Comparison of ENCODE assay signal across 29 mouse cellular contexts in genomic region chr17:48274098-48274497, GRCm38 (mm10). TPM values are rescaled to one million over a fixed set of nuclear protein-coding genes. Genes with fewer than 3 reads are reported as not detected.
DNase-seq lines count a peak whose midpoint lies in the region; ATAC-seq lines count a peak whose summit lies in the region.
"Had no signal": no experiment of that assay in that cellular context is flagged by ENCODE, and none has a peak within 500 bp of the region (broad histone marks: within the 10 kb centered on the region; RNA-seq: fewer than 3 reads in every experiment).

No protein-coding gene starts in this region.

- H3K9me3 ChIP-seq in liver, embryonic 13.5 days (replicated peaks) = no peaks in the 10 kb centered on the region
- no peaks in the 10 kb centered on the region for H3K9me3 ChIP-seq in liver, embryonic 11.5 days (ENCODE audit: control insufficient read depth, low read length)
- no peaks in the 10 kb centered on the region for H3K9me3 ChIP-seq in liver, embryonic 16.5 days (replicated peaks; ENCODE audit: control insufficient read depth, low read length)
- H3K9me3 ChIP-seq in kidney, embryonic 14.5 days (ENCODE audit: control insufficient read depth, low read length) = no peaks in the 10 kb centered on the region
- H3K9me3 ChIP-seq: embryonic facial prominence, embryonic 10.5 days; embryonic facial prominence, embryonic 13.5 days; forebrain, embryonic 12.5 days; forebrain, embryonic 15.5 days; G1E; hindbrain, embryonic 12.5 days; hindbrain, embryonic 15.5 days had no signal

- H3K4me3 ChIP-seq in liver, embryonic 13.5 days (replicated peaks) = no peak overlapping the region
- no peak overlapping the region for H3K4me3 ChIP-seq in liver, embryonic 11.5 days (ENCODE audit: low read depth, low read length)
- H3K4me3 ChIP-seq in liver, embryonic 16.5 days (ENCODE audit: low read depth, low read length) = no peak overlapping the region
- H3K4me3 ChIP-seq in kidney, embryonic 14.5 days (ENCODE audit: low read length) = no peak overlapping the region
- H3K4me3 ChIP-seq: embryonic facial prominence, embryonic 10.5 days; embryonic facial prominence, embryonic 13.5 days; erythroblast, embryonic 14.5 days; forebrain, embryonic 12.5 days; forebrain, embryonic 15.5 days; hindbrain, embryonic 12.5 days; hindbrain, embryonic 15.5 days had no signal

- peaks cover 80% of the 10 kb centered on the region for H3K4me1 ChIP-seq in liver, embryonic 13.5 days (replicated peaks)
- H3K4me1 ChIP-seq in liver, embryonic 11.5 days (replicated peaks; ENCODE audit: control insufficient read depth, insufficient read depth, low read length) = peaks cover 9% of the 10 kb centered on the region
- H3K4me1 ChIP-seq in liver, embryonic 16.5 days (ENCODE audit: control insufficient read depth, low read depth, low read length) = peaks cover 59% of the 10 kb centered on the region
- H3K4me1 ChIP-seq in kidney, embryonic 14.5 days (ENCODE audit: control insufficient read depth, insufficient read depth, low read length) = no peaks in the 10 kb centered on the region
- H3K4me1 ChIP-seq: embryonic facial prominence, embryonic 13.5 days; forebrain, embryonic 12.5 days; forebrain, embryonic 15.5 days; hindbrain, embryonic 12.5 days; hindbrain, embryonic 15.5 days had no signal

- no peak for ATAC-seq in liver, embryonic 13.5 days (ENCODE audit: low read depth)
- ATAC-seq in liver, embryonic 11.5 days (replicated peaks; ENCODE audit: low FRiP score) = no peak
- ATAC-seq in granulocyte monocyte progenitor cell, adult 5-6 weeks (replicated peaks; ENCODE audit: poor library complexity, severe bottlenecking) = peak; percentile 53
- ATAC-seq in liver, embryonic 16.5 days (ENCODE audit: low read depth) = no peak
- no peak for ATAC-seq in kidney, embryonic 14.5 days (ENCODE audit: low FRiP score, low TSS enrichment)
- ATAC-seq: activated CD4-positive, CD25-positive, alpha-beta regulatory T cell, adult 4 months; forebrain, embryonic 15.5 days had no signal

- no peak for DNase-seq in liver, embryonic 13.5 days
- DNase-seq in liver, embryonic 11.5 days (ENCODE audit: low spot score) = no peak
- no peak for DNase-seq in layer of hippocampus, adult 18-20 months (ENCODE audit: low spot score in 2 of 2)
- no peak for DNase-seq in kidney, postnatal 36 days
- DNase-seq: cerebellum, adult 11 months; heart, adult 11 months had no signal

- no peaks in the 10 kb centered on the region for H3K36me3 ChIP-seq in liver, embryonic 13.5 days
- no peaks in the 10 kb centered on the region for H3K36me3 ChIP-seq in liver, embryonic 11.5 days (ENCODE audit: control insufficient read depth, insufficient read depth, low read length)
- H3K36me3 ChIP-seq in liver, embryonic 16.5 days (ENCODE audit: control insufficient read depth, insufficient read depth) = no peaks in the 10 kb centered on the region
- H3K36me3 ChIP-seq in kidney, embryonic 14.5 days (ENCODE audit: control insufficient read depth, insufficient read depth, low read length) = no peaks in the 10 kb centered on the region
- H3K36me3 ChIP-seq: embryonic facial prominence, embryonic 10.5 days; embryonic facial prominence, embryonic 13.5 days; forebrain, embryonic 12.5 days; forebrain, embryonic 15.5 days; hindbrain, embryonic 12.5 days; hindbrain, embryonic 15.5 days had no signal

- no peak overlapping the region for H3K4me2 ChIP-seq in liver, embryonic 13.5 days
- no peak overlapping the region for H3K4me2 ChIP-seq in liver, embryonic 11.5 days
- no peak overlapping the region for H3K4me2 ChIP-seq in liver, embryonic 16.5 days (ENCODE audit: low read depth, low read length)
- H3K4me2 ChIP-seq in kidney, embryonic 14.5 days (replicated peaks; ENCODE audit: low read depth, low read length) = no peak overlapping the region
- H3K4me2 ChIP-seq: embryonic facial prominence, embryonic 13.5 days; forebrain, embryonic 12.5 days; forebrain, embryonic 15.5 days; heart, embryonic 11.5 days; hindbrain, embryonic 12.5 days; hindbrain, embryonic 15.5 days had no signal

- H3K27ac ChIP-seq in liver, embryonic 13.5 days = peak overlapping the region; percentile 98
- no peak overlapping the region for H3K27ac ChIP-seq in liver, embryonic 11.5 days (ENCODE audit: low read depth, low read length)
- peak overlapping the region; percentile 70 for H3K27ac ChIP-seq in liver, embryonic 16.5 days (ENCODE audit: low read length)
- no peak overlapping the region for H3K27ac ChIP-seq in kidney, embryonic 14.5 days (ENCODE audit: low read depth, low read length)
- H3K27ac ChIP-seq: embryonic facial prominence, embryonic 10.5 days; embryonic facial prominence, embryonic 13.5 days; forebrain, embryonic 12.5 days; forebrain, embryonic 15.5 days; hindbrain, embryonic 12.5 days; hindbrain, embryonic 15.5 days had no signal

- WGBS in liver, embryonic 13.5 days (ENCODE audit: insufficient replicate concordance) = 44% methylated on average over 4 of the region's 4 CpGs
- WGBS in liver, embryonic 11.5 days = 75% methylated on average over 4 of the region's 4 CpGs
- 40% methylated on average over 4 of the region's 4 CpGs for WGBS in liver, embryonic 16.5 days (ENCODE audit: insufficient replicate concordance)
- whole genome bisulfite sequencing in kidney, embryonic 14.5 days = 90% methylated on average over 4 of the region's 4 CpGs

- no peaks in the 10 kb centered on the region for H3K27me3 ChIP-seq in liver, embryonic 13.5 days
- H3K27me3 ChIP-seq in liver, embryonic 11.5 days (replicated peaks; ENCODE audit: control insufficient read depth, insufficient read depth, low read length) = no peaks in the 10 kb centered on the region
- H3K27me3 ChIP-seq in liver, embryonic 16.5 days (ENCODE audit: control insufficient read depth, insufficient read depth, low read depth, low read length) = no peaks in the 10 kb centered on the region
- no peaks in the 10 kb centered on the region for H3K27me3 ChIP-seq in kidney, embryonic 14.5 days (ENCODE audit: control insufficient read depth, insufficient read depth, low read length)
- H3K27me3 ChIP-seq: CH12.LX; embryonic facial prominence, embryonic 13.5 days; forebrain, embryonic 12.5 days; forebrain, embryonic 15.5 days; hindbrain, embryonic 12.5 days; hindbrain, embryonic 15.5 days had no signal

- no peak overlapping the region for H3K9ac ChIP-seq in liver, embryonic 13.5 days
- H3K9ac ChIP-seq in liver, embryonic 11.5 days (ENCODE audit: low read depth, low read length) = no peak overlapping the region
- H3K9ac ChIP-seq in liver, embryonic 16.5 days (ENCODE audit: low read depth, low read length) = peak overlapping the region; percentile 15; the same call in 1 of the 2 replicates
- H3K9ac ChIP-seq in kidney, embryonic 14.5 days (ENCODE audit: low read depth, low read length) = no peak overlapping the region
- H3K9ac ChIP-seq: embryonic facial prominence, embryonic 13.5 days; forebrain, embryonic 12.5 days; forebrain, embryonic 15.5 days; hindbrain, embryonic 12.5 days; hindbrain, embryonic 15.5 days had no signal

RNA-seq across cellular contexts. Expression of gene Treml4, which starts 10.0 kb away (rescaled TPM):
- polyA plus RNA-seq in liver, embryonic 13.5 days (2015; fragmentation: Nextera tagmentation; extraction: Ambion mirVana) = 3.5 and 3.6 TPM in 2 replicates
- polyA plus RNA-seq in liver, embryonic 11.5 days (2014; fragmentation: Nextera tagmentation; extraction: Ambion mirVana) = 2.5 and 2.9 TPM in 2 replicates
- 0.56 and 0.99 TPM in 2 replicates for total RNA-seq in granulocyte monocyte progenitor cell, adult 5-6 weeks (2014; fragmentation: Nextera tagmentation)
- 1.4 and 2.6 TPM in 2 replicates for total RNA-seq in granulocyte monocyte progenitor cell, adult 5-6 weeks (2017)
- polyA plus RNA-seq in liver, embryonic 16.5 days (2015; fragmentation: Nextera tagmentation; extraction: Ambion mirVana) = 4.6 and 5.0 TPM in 2 replicates
- total RNA-seq in layer of hippocampus, adult 18-20 months (2021) = not detected
- 0.19 and 0.43 TPM in 2 replicates for polyA plus RNA-seq in kidney, embryonic 14.5 days (2014; fragmentation: Nextera tagmentation; extraction: Ambion mirVana)
- total RNA-seq: gastrocnemius, adult 18-20 months; gastrocnemius, postnatal 36 days; hematopoietic stem cell, adult 5-6 weeks had no signal
- polyA plus RNA-seq: forebrain, embryonic 15.5 days; hindbrain, embryonic 12.5 days had no signal

RNA-seq across cellular contexts. Expression of gene Treml2, which starts 25.2 kb away (rescaled TPM):
- 4.4 and 5.5 TPM in 2 replicates for polyA plus RNA-seq in liver, embryonic 13.5 days (2015; fragmentation: Nextera tagmentation; extraction: Ambion mirVana)
- 3.9 and 4.8 TPM in 2 replicates for polyA plus RNA-seq in liver, embryonic 11.5 days (2014; fragmentation: Nextera tagmentation; extraction: Ambion mirVana)
- 58.2 and 68.7 TPM in 2 replicates for total RNA-seq in granulocyte monocyte progenitor cell, adult 5-6 weeks (2014; fragmentation: Nextera tagmentation)
- 42.5 and 45.8 TPM in 2 replicates for total RNA-seq in granulocyte monocyte progenitor cell, adult 5-6 weeks (2017)
- 3.4 and 3.5 TPM in 2 replicates for polyA plus RNA-seq in liver, embryonic 16.5 days (2015; fragmentation: Nextera tagmentation; extraction: Ambion mirVana)
- under 1 TPM; 0.22 to 0.36 TPM for total RNA-seq in layer of hippocampus, adult 18-20 months (2021)
- 0.16 TPM in 1 of 2 replicates, not detected in the other for polyA plus RNA-seq in kidney, embryonic 14.5 days (2014; fragmentation: Nextera tagmentation; extraction: Ambion mirVana)
- polyA plus RNA-seq: heart, postnatal 0 days had no signal

RNA-seq across cellular contexts. Expression of gene Trem3, which starts 26.5 kb away (rescaled TPM):
- polyA plus RNA-seq in liver, embryonic 13.5 days (2015; fragmentation: Nextera tagmentation; extraction: Ambion mirVana) = 2.1 and 2.2 TPM in 2 replicates
- polyA plus RNA-seq in liver, embryonic 11.5 days (2014; fragmentation: Nextera tagmentation; extraction: Ambion mirVana) = 1.4 and 1.9 TPM in 2 replicates
- 84.6 and 114 TPM in 2 replicates for total RNA-seq in granulocyte monocyte progenitor cell, adult 5-6 weeks (2014; fragmentation: Nextera tagmentation)
- 126 and 147 TPM in 2 replicates for total RNA-seq in granulocyte monocyte progenitor cell, adult 5-6 weeks (2017)
- 9.0 TPM in 2 replicates for polyA plus RNA-seq in liver, embryonic 16.5 days (2015; fragmentation: Nextera tagmentation; extraction: Ambion mirVana)
- total RNA-seq in layer of hippocampus, adult 18-20 months (2021) = not detected
- polyA plus RNA-seq in kidney, embryonic 14.5 days (2014; fragmentation: Nextera tagmentation; extraction: Ambion mirVana) = not detected in 2 replicates
- total RNA-seq: adrenal gland, postnatal 36 days; CH12.LX; G1E; gastrocnemius, adult 18-20 months; gastrocnemius, postnatal 36 days; heart, adult 8-10 months; heart, postnatal 25 days had no signal
- polyA plus RNA-seq: activated CD4-positive, CD25-positive, alpha-beta regulatory T cell, adult 4 months; embryonic facial prominence, embryonic 10.5 days; embryonic facial prominence, embryonic 13.5 days; erythroblast, embryonic 14.5 days; forebrain, embryonic 12.5 days; forebrain, embryonic 15.5 days; G1E; heart, embryonic 11.5 days; heart, embryonic 14.5 days; hindbrain, embryonic 12.5 days; hindbrain, embryonic 15.5 days had no signal

RNA-seq across cellular contexts. Expression of gene Trem1, which starts 41.5 kb away (rescaled TPM):
- polyA plus RNA-seq in liver, embryonic 13.5 days (2015; fragmentation: Nextera tagmentation; extraction: Ambion mirVana) = 0.63 and 0.71 TPM in 2 replicates
- 0.36 and 0.89 TPM in 2 replicates for polyA plus RNA-seq in liver, embryonic 11.5 days (2014; fragmentation: Nextera tagmentation; extraction: Ambion mirVana)
- total RNA-seq in granulocyte monocyte progenitor cell, adult 5-6 weeks (2014; fragmentation: Nextera tagmentation) = 6.5 and 7.6 TPM in 2 replicates
- 13.5 and 14.7 TPM in 2 replicates for total RNA-seq in granulocyte monocyte progenitor cell, adult 5-6 weeks (2017)
- 1.6 TPM in 2 replicates for polyA plus RNA-seq in liver, embryonic 16.5 days (2015; fragmentation: Nextera tagmentation; extraction: Ambion mirVana)
- not detected for total RNA-seq in layer of hippocampus, adult 18-20 months (2021)
- not detected in 2 replicates for polyA plus RNA-seq in kidney, embryonic 14.5 days (2014; fragmentation: Nextera tagmentation; extraction: Ambion mirVana)
- total RNA-seq: gastrocnemius, adult 18-20 months; gastrocnemius, postnatal 36 days; heart, postnatal 25 days had no signal
- polyA plus RNA-seq: activated CD4-positive, CD25-positive, alpha-beta regulatory T cell, adult 4 months; cortical plate, adult 2 months; embryonic facial prominence, embryonic 10.5 days; erythroblast, embryonic 14.5 days; forebrain, embryonic 12.5 days; forebrain, embryonic 15.5 days; G1E; hindbrain, embryonic 15.5 days had no signal

RNA-seq across cellular contexts. Expression of gene B430306N03Rik, which starts 41.8 kb away (rescaled TPM):
- polyA plus RNA-seq in liver, embryonic 13.5 days (2015; fragmentation: Nextera tagmentation; extraction: Ambion mirVana) = 1.2 and 1.8 TPM in 2 replicates
- 1.6 and 1.7 TPM in 2 replicates for polyA plus RNA-seq in liver, embryonic 11.5 days (2014; fragmentation: Nextera tagmentation; extraction: Ambion mirVana)
- total RNA-seq in granulocyte monocyte progenitor cell, adult 5-6 weeks (2014; fragmentation: Nextera tagmentation) = 3.1 and 8.2 TPM in 2 replicates
- 3.0 TPM in 2 replicates for total RNA-seq in granulocyte monocyte progenitor cell, adult 5-6 weeks (2017)
- polyA plus RNA-seq in liver, embryonic 16.5 days (2015; fragmentation: Nextera tagmentation; extraction: Ambion mirVana) = 4.0 and 4.1 TPM in 2 replicates
- total RNA-seq in layer of hippocampus, adult 18-20 months (2021) = under 1 TPM in 1 of 2 experiments, not detected in 1; 0.10 TPM
- polyA plus RNA-seq in kidney, embryonic 14.5 days (2014; fragmentation: Nextera tagmentation; extraction: Ambion mirVana) = 0.10 and 0.49 TPM in 2 replicates
- polyA plus RNA-seq: embryonic facial prominence, embryonic 10.5 days; embryonic facial prominence, embryonic 13.5 days; forebrain, embryonic 12.5 days; hindbrain, embryonic 12.5 days had no signal

Comparison
In these comparisons a context has a peak if more than half of its experiments do, and no peak if none do; other contexts are left out.
1. H3K27ac ChIP-seq: peak in liver, embryonic 13.5 days (single experiment) and liver, embryonic 16.5 days (single experiment); none in liver, embryonic 11.5 days (single experiment) and kidney, embryonic 14.5 days (single experiment).